Mouse (Mus musculus): Measurements from ENCODE around the gene Tagln2.

- TF ChIP-seq EP300 (IDR thresholded peaks at IDR 0.05; ENCODE audit: low read depth) (no peak), CTCF (IDR thresholded peaks at IDR 0.05; ENCODE audit: low read depth) (no peak)
These were observed 14.9 kb downstream of the Tagln2 start for GRCm38 (mm10) chr1:172514551-172515268.

Data from heart, postnatal 0 days (tissue).